Mouse (Mus musculus): ENCODE data around the gene Olfr23.
"Not testable (repeated sequence)": the region's sequence is repeated elsewhere in the genome, so short reads cannot be mapped to it uniquely, and the experiment has no call there.

Olfr23 gene

DNA sequence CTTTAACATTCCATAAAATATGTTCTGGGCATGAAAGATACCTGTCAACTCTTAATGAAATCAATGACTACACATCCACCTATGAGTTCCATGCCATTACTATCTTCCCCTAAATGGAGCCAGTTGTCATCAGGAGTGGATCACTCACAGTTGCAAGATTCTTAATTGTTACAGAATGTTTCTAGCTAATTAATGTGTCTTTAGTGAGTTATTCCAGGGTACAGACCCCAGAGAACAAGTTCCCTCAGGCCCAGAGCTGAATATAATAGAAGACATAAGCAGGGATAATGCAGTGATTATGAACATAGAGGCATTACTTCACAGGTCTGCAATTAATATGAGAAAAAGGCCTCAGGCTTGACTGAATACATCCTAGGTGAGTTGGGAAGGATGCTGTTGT, at the start of gene Olfr23:
TSS of gene Olfr23 (plus strand) at position 301 of the 400 bp plus-strand sequence.
- no peak for DNase-seq (ENCODE audit: low spot score in 2 of 2)

DNA sequence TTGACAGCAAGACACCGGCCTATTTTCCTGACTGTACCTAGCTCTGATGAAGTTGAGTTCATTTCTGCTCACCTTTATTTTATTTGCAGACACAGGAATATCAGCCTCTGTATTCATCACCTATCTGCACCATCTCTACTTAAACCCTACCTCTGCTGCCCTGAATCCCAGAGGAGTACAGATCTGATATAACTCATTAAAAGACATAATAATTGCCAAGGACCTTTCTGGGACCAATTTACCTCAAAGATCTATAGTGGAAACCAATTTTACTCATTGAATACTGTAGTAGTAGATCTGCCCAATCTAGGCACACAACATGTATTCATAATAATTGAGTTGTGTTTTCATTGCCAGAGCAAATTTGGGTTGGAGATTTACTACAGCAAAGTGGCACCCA, 45.8 kb upstream of the Olfr23 start, which contains the start of gene Olfr394:
TSS of gene Olfr394 (minus strand) at position 101 of the 400 bp plus-strand sequence.
- DNase-seq (ENCODE audit: low spot score in 2 of 2), result no peak

DNA sequence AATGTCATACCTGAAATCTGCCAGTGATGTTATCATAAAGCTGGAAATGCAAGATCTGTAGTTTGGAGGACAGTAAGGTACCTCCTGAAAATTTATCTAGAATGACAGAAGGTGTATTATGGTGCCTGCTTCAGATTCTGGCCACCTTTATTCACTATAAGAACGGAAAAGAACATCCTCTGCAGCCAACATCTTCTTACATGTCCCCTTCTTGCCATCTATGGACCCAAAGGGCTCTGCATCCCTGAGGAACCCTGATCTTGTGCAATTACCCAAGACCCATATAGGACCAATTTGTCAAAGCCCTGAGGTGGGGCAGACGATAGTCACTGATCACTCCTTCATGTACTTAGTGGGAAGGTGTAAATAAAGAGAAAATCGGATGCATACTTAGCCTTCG, 27.3 kb upstream of the Olfr23 start, which contains the start of gene Olfr395:
TSS of gene Olfr395 (minus strand) at position 101 of the 400 bp plus-strand sequence.
- DNase-seq (ENCODE audit: low spot score in 2 of 2), result not testable (repeated sequence)

DNA sequence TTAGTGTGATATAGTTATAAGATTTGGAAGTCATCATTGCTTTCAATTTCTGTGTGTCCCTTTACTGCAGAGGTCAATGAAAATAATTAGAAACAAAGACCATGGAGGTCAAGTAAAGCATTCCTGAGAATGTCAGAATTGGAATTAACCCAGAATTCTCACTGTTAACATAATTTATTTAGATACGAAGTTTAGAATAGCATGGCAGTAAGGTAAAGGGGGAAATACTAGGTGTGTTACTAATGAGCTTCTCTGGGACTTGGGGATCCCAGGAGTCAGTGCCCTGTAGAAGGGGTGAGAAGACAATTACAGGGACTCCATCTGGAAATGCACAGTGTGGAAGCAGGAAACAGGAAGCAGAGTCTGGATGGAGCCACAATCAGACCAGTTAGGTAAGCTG, 24.0 kb downstream of the Olfr23 start, which contains the start of gene Olfr397:
TSS of gene Olfr397 (plus strand) at position 301 of the 400 bp plus-strand sequence.
- no peak for DNase-seq (ENCODE audit: low spot score in 2 of 2)

DNA sequence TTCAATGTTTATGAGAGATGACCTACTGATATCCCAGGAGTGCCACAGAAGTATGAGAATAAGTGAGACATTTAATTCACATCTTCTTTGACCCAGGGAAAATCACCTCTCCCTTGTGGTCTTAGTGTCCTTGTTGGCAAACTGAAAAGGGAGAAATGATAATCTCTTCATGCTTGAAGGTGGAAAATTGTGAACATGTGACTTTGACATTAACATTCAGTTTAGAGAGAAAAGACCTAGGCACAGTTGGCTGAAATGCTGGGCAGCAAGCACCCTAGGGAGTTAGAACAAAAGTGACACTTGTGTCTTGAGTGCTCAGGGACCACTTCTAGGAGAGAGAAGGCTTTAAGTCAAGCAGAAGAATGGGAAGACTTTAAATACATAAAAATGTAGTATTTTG, 53.8 kb downstream of the Olfr23 start, which contains the start of gene Olfr398:
TSS of gene Olfr398 (minus strand) at position 101 of the 400 bp plus-strand sequence.
- no peak for DNase-seq (ENCODE audit: low spot score in 2 of 2)

Data from left cerebral cortex, adult 9 months (tissue).